Mouse (Mus musculus): ENCODE results near the gene Colec11. TPM values are rescaled to one million over a fixed set of nuclear protein-coding genes. Genes with fewer than 3 reads are reported as not detected.

The Colec11 gene
- polyA plus RNA-seq, 1 experiment from 2014 or later, result 0.34 TPM

GRCm38 (mm10) chr12:28635058-28635534 lies 11.9 kb upstream of the Colec11 start:
- peak; percentile 14 for ATAC-seq

GRCm38 (mm10) chr12:28628436-28628835 lies 5.3 kb upstream of the Colec11 start:
- Histone ChIP-seq H3K4me3 (replicated peaks; ENCODE audit: low read length) (no peak overlapping the region), H3K36me3 (ENCODE audit: control insufficient read depth, insufficient read depth) (peaks cover 45% of the 10 kb centered on the region), H3K9ac (replicated peaks; ENCODE audit: low read depth, low read length) (no peak overlapping the region), H3K4me1 (replicated peaks; ENCODE audit: control insufficient read depth, insufficient read depth, low read length) (peaks cover 8% of the 10 kb centered on the region), H3K27me3 (replicated peaks; ENCODE audit: control insufficient read depth, insufficient read depth, low read length) (no peaks in the 10 kb centered on the region), H3K9me3 (ENCODE audit: control insufficient read depth, low read length) (no peaks in the 10 kb centered on the region), H3K27ac (ENCODE audit: low read length) (no peak overlapping the region), H3K4me2 (ENCODE audit: low read length) (no peak overlapping the region)
- 92% methylated on average over 2 of the region's 2 CpGs for WGBS
- no peak for ATAC-seq

More at GRCm38 (mm10) chr12:28635058-28635534, 11.9 kb upstream of the Colec11 start:
- peak overlapping the region; percentile 85 for H3K9ac ChIP-seq (replicated peaks; ENCODE audit: low read depth, low read length)
- H3K4me3 ChIP-seq (replicated peaks; ENCODE audit: low read length), result peak overlapping the region; percentile 65
- peak overlapping the region; percentile 83 for H3K4me2 ChIP-seq (ENCODE audit: low read length)
- H3K27me3 ChIP-seq (replicated peaks; ENCODE audit: control insufficient read depth, insufficient read depth, low read length), result no peaks in the 10 kb centered on the region
- peak overlapping the region; percentile 84 for H3K27ac ChIP-seq (ENCODE audit: low read length)
- no peaks in the 10 kb centered on the region for H3K9me3 ChIP-seq (ENCODE audit: control insufficient read depth, low read length)
- 2% methylated on average over 23 of the region's 23 CpGs for WGBS
- peaks cover 22% of the 10 kb centered on the region for H3K4me1 ChIP-seq (replicated peaks; ENCODE audit: control insufficient read depth, insufficient read depth, low read length)
- peaks cover 30% of the 10 kb centered on the region for H3K36me3 ChIP-seq (ENCODE audit: control insufficient read depth, insufficient read depth)

GRCm38 (mm10) chr12:28627092-28627491 lies 3.9 kb upstream of the Colec11 start:
- Histone ChIP-seq H3K27ac (ENCODE audit: low read length) (no peak overlapping the region), H3K4me3 (replicated peaks; ENCODE audit: low read length) (no peak overlapping the region), H3K4me2 (ENCODE audit: low read length) (no peak overlapping the region), H3K36me3 (ENCODE audit: control insufficient read depth, insufficient read depth) (peaks cover 32% of the 10 kb centered on the region), H3K4me1 (replicated peaks; ENCODE audit: control insufficient read depth, insufficient read depth, low read length) (0 out of 2 replicates have a peak, but pooled peaks cover 3% of the 10 kb centered on the region), H3K9me3 (ENCODE audit: control insufficient read depth, low read length) (no peaks in the 10 kb centered on the region), H3K9ac (replicated peaks; ENCODE audit: low read depth, low read length) (no peak overlapping the region), H3K27me3 (replicated peaks; ENCODE audit: control insufficient read depth, insufficient read depth, low read length) (no peaks in the 10 kb centered on the region)
- no peak for ATAC-seq
- WGBS, result 79% methylated on average over 4 of the region's 4 CpGs

GRCm38 (mm10) chr12:28625407-28625806 lies 2.2 kb upstream of the Colec11 start:
- Histone ChIP-seq H3K27ac (ENCODE audit: low read length) (no peak overlapping the region), H3K36me3 (ENCODE audit: control insufficient read depth, insufficient read depth) (peaks cover 21% of the 10 kb centered on the region), H3K9ac (replicated peaks; ENCODE audit: low read depth, low read length) (no peak overlapping the region), H3K27me3 (replicated peaks; ENCODE audit: control insufficient read depth, insufficient read depth, low read length) (no peaks in the 10 kb centered on the region), H3K9me3 (ENCODE audit: control insufficient read depth, low read length) (no peaks in the 10 kb centered on the region), H3K4me3 (replicated peaks; ENCODE audit: low read length) (no peak overlapping the region), H3K4me1 (replicated peaks; ENCODE audit: control insufficient read depth, insufficient read depth, low read length) (0 out of 2 replicates have a peak, but pooled peaks cover 5% of the 10 kb centered on the region), H3K4me2 (ENCODE audit: low read length) (no peak overlapping the region)
- ATAC-seq, result no peak
- WGBS, result 86% methylated on average over 7 of the region's 7 CpGs

GRCm38 (mm10) chr12:28624251-28624650 lies 1.1 kb upstream of the Colec11 start:
- Histone ChIP-seq H3K36me3 (ENCODE audit: control insufficient read depth, insufficient read depth) (peaks cover 9% of the 10 kb centered on the region), H3K4me3 (replicated peaks; ENCODE audit: low read length) (no peak overlapping the region), H3K9me3 (ENCODE audit: control insufficient read depth, low read length) (no peaks in the 10 kb centered on the region), H3K4me1 (replicated peaks; ENCODE audit: control insufficient read depth, insufficient read depth, low read length) (0 out of 2 replicates have a peak, but pooled peaks cover 5% of the 10 kb centered on the region), H3K4me2 (ENCODE audit: low read length) (no peak overlapping the region), H3K27me3 (replicated peaks; ENCODE audit: control insufficient read depth, insufficient read depth, low read length) (no peaks in the 10 kb centered on the region), H3K9ac (replicated peaks; ENCODE audit: low read depth, low read length) (no peak overlapping the region), H3K27ac (ENCODE audit: low read length) (no peak overlapping the region)
- 90% methylated on average over 2 of the region's 2 CpGs for WGBS
- ATAC-seq, result no peak

- Histone ChIP-seq H3K4me2 (ENCODE audit: low read length) (no peak overlapping the region), H3K36me3 (ENCODE audit: control insufficient read depth, insufficient read depth) (no peaks in the 10 kb centered on the region), H3K4me3 (replicated peaks; ENCODE audit: low read length) (no peak overlapping the region), H3K9ac (replicated peaks; ENCODE audit: low read depth, low read length) (no peak overlapping the region), H3K27me3 (replicated peaks; ENCODE audit: control insufficient read depth, insufficient read depth, low read length) (no peaks in the 10 kb centered on the region), H3K27ac (ENCODE audit: low read length) (no peak overlapping the region), H3K4me1 (replicated peaks; ENCODE audit: control insufficient read depth, insufficient read depth, low read length) (0 out of 2 replicates have a peak, but pooled peaks cover 5% of the 10 kb centered on the region), H3K9me3 (ENCODE audit: control insufficient read depth, low read length) (no peaks in the 10 kb centered on the region)
- no peak for ATAC-seq
- 97% methylated on average over 1 of the region's 1 CpGs for WGBS
Observed at GRCm38 (mm10) chr12:28622641-28623040, 536 bp downstream of the Colec11 start.

- ATAC-seq, result no peak
- 45% methylated on average over 5 of the region's 5 CpGs for WGBS
- Histone ChIP-seq H3K27ac (ENCODE audit: low read length) (no peak overlapping the region), H3K27me3 (replicated peaks; ENCODE audit: control insufficient read depth, insufficient read depth, low read length) (no peaks in the 10 kb centered on the region), H3K9me3 (ENCODE audit: control insufficient read depth, low read length) (no peaks in the 10 kb centered on the region), H3K4me3 (replicated peaks; ENCODE audit: low read length) (no peak overlapping the region), H3K4me2 (ENCODE audit: low read length) (no peak overlapping the region), H3K9ac (replicated peaks; ENCODE audit: low read depth, low read length) (no peak overlapping the region), H3K4me1 (replicated peaks; ENCODE audit: control insufficient read depth, insufficient read depth, low read length) (0 out of 2 replicates have a peak, but pooled peaks cover 5% of the 10 kb centered on the region), H3K36me3 (ENCODE audit: control insufficient read depth, insufficient read depth) (no peaks in the 10 kb centered on the region)
Observed at GRCm38 (mm10) chr12:28622167-28622532, 1.0 kb downstream of the Colec11 start.

GRCm38 (mm10) chr12:28621451-28622166 lies 1.6 kb downstream of the Colec11 start:
- 33% methylated on average over 7 of the region's 7 CpGs for WGBS
- Histone ChIP-seq H3K27me3 (replicated peaks; ENCODE audit: control insufficient read depth, insufficient read depth, low read length) (no peaks in the 10 kb centered on the region), H3K9ac (replicated peaks; ENCODE audit: low read depth, low read length) (no peak overlapping the region), H3K4me1 (replicated peaks; ENCODE audit: control insufficient read depth, insufficient read depth, low read length) (0 out of 2 replicates have a peak, but pooled peaks cover 5% of the 10 kb centered on the region), H3K9me3 (ENCODE audit: control insufficient read depth, low read length) (no peaks in the 10 kb centered on the region), H3K4me3 (replicated peaks; ENCODE audit: low read length) (no peak overlapping the region), H3K27ac (ENCODE audit: low read length) (no peak overlapping the region), H3K36me3 (ENCODE audit: control insufficient read depth, insufficient read depth) (no peaks in the 10 kb centered on the region), H3K4me2 (ENCODE audit: low read length) (no peak overlapping the region)
- ATAC-seq, result no peak

- WGBS, result 64% methylated on average over 4 of the region's 4 CpGs
- Histone ChIP-seq H3K9ac (replicated peaks; ENCODE audit: low read depth, low read length) (no peak overlapping the region), H3K27me3 (replicated peaks; ENCODE audit: control insufficient read depth, insufficient read depth, low read length) (no peaks in the 10 kb centered on the region), H3K4me2 (ENCODE audit: low read length) (no peak overlapping the region), H3K27ac (ENCODE audit: low read length) (no peak overlapping the region), H3K4me1 (replicated peaks; ENCODE audit: control insufficient read depth, insufficient read depth, low read length) (0 out of 2 replicates have a peak, but pooled peaks cover 4% of the 10 kb centered on the region), H3K4me3 (replicated peaks; ENCODE audit: low read length) (no peak overlapping the region), H3K36me3 (ENCODE audit: control insufficient read depth, insufficient read depth) (no peaks in the 10 kb centered on the region), H3K9me3 (ENCODE audit: control insufficient read depth, low read length) (no peaks in the 10 kb centered on the region)
- ATAC-seq, result no peak
Observed at GRCm38 (mm10) chr12:28617297-28617696, 5.9 kb downstream of the Colec11 start.

Measured in forebrain, embryonic 16.5 days (tissue).